Mouse (Mus musculus) limb, embryonic 15.5 days (tissue): ENCODE results near the gene Tbc1d10c. TPM values are rescaled to one million over a fixed set of nuclear protein-coding genes. Genes with fewer than 3 reads are reported as not detected.

ENCODE experiments used
- ATAC-seq: fragments of 200-750 bp; cut with Nextera tagmentation; 2 replicates; pipeline ENCODE4 v1.8.0; 2017; ENCODE audit warnings: low read depth, moderate TSS enrichment; ENCODE audit not compliant: insufficient number of reproducible peaks, low FRiP score, low TSS enrichment
- H3K27ac ChIP-seq: fragments of 300-500 bp; sonication (generic); 2 replicates; pipeline ENCODE4 v1.5.1; 2015; ENCODE audit warnings: moderate library complexity, mild to moderate bottlenecking, inconsistent platforms
- H3K27me3 ChIP-seq: fragments of 300-500 bp; sonication (generic); 2 replicates; pipeline ENCODE4 v1.6.1; 2015; ENCODE audit warnings: inconsistent platforms
- H3K36me3 ChIP-seq: fragments of 300-500 bp; sonication (generic); 2 replicates; pipeline ENCODE4 v1.6.1; 2015; ENCODE audit warnings: inconsistent platforms
- H3K4me1 ChIP-seq: fragments of 300-500 bp; sonication (generic); 2 replicates; pipeline ENCODE4 v1.6.1; 2015; ENCODE audit warnings: inconsistent platforms
- H3K4me2 ChIP-seq: fragments of 300-500 bp; sonication (generic); 2 replicates; pipeline ENCODE4 v1.6.1; 2015; ENCODE audit warnings: mild to moderate bottlenecking, inconsistent platforms
- H3K4me3 ChIP-seq: fragments of 300-500 bp; sonication (generic); 2 replicates; pipeline ENCODE4 v1.5.1; 2015; ENCODE audit warnings: mild to moderate bottlenecking, inconsistent platforms
- H3K9ac ChIP-seq: fragments of 300-500 bp; sonication (generic); 2 replicates; pipeline ENCODE4 v1.6.1; 2015; ENCODE audit warnings: inconsistent platforms
- H3K9me3 ChIP-seq: fragments of 300-500 bp; sonication (generic); 2 replicates; pipeline ENCODE4 v1.6.1; 2016; ENCODE audit warnings: inconsistent platforms
- WGBS: fragments of 180-500 bp; shearing (Covaris S2); methylation state at CpG from one replicate; pipeline ENCODE4 v1.1.7; 2015; 5-methylcytosine and 5-hydroxymethylcytosine counted together
- polyA plus RNA-seq: library from polyadenylated mRNA; unstranded; fragments of >200 nt; fragmentation: Nextera tagmentation; extraction: Ambion mirVana; gene quantifications from 2 replicates; pipeline ENCODE4 v1.2.1, GENCODE M21; 2015

Gene Tbc1d10c
- polyA plus RNA-seq, 1 experiment from 2014 or later: 4.5 TPM

- Histone ChIP-seq H3K9me3 (no peaks in the 10 kb centered on the region), H3K36me3 (no peaks in the 10 kb centered on the region), H3K9ac (peak overlapping the region; percentile 93), H3K27ac (peak overlapping the region; percentile 96), H3K4me3 (peak overlapping the region; percentile 91), H3K4me1 (peaks cover 71% of the 10 kb centered on the region), H3K27me3 (no peaks in the 10 kb centered on the region), H3K4me2 (peak overlapping the region; percentile 80)
- WGBS: under 1% methylated on average over 68 of the region's 81 CpGs
- ATAC-seq: 0 out of 2 replicates have a peak, but pooled peaks have one; percentile 11
Observed at GRCm38 (mm10) chr19:4214771-4215450, 23.8 kb upstream of the Tbc1d10c start.

- WGBS: under 1% methylated on average over 47 of the region's 49 CpGs
- Histone ChIP-seq H3K27me3 (no peaks in the 10 kb centered on the region), H3K9ac (peak within 1 kb of the TSS; percentile 93), H3K4me3 (peak within 1 kb of the TSS; percentile 91), H3K4me1 (peaks cover 64% of the 10 kb centered on the region), H3K4me2 (peak within 1 kb of the TSS; percentile 80), H3K9me3 (no peaks in the 10 kb centered on the region), H3K36me3 (no peaks in the 10 kb centered on the region), H3K27ac (peak within 1 kb of the TSS; percentile 96)
- 0 out of 2 replicates have a peak, but pooled peaks have one; percentile 32 for ATAC-seq
Observed at GRCm38 (mm10) chr19:4214071-4214770, 23.1 kb upstream of the Tbc1d10c start, which contains the start of the genes Clcf1 and AC109138.7. Gene Clcf1 (plus strand): TSS chr19:4214238. Gene AC109138.7 (plus strand): TSS chr19:4214357.

GRCm38 (mm10) chr19:4213524-4213974 is 22.5 kb upstream of the Tbc1d10c start:
- no peaks in the 10 kb centered on the region for H3K27me3 ChIP-seq
- peaks cover 62% of the 10 kb centered on the region for H3K4me1 ChIP-seq
- 13% methylated on average over 9 of the region's 9 CpGs for WGBS
- no peak overlapping the region for H3K9ac ChIP-seq
- no peaks in the 10 kb centered on the region for H3K9me3 ChIP-seq
- peak overlapping the region; percentile 91 for H3K4me3 ChIP-seq
- no peaks in the 10 kb centered on the region for H3K36me3 ChIP-seq
- ATAC-seq: no peak
- peak overlapping the region; percentile 96 for H3K27ac ChIP-seq
- H3K4me2 ChIP-seq: peak overlapping the region; percentile 80

- ATAC-seq: no peak
- H3K4me1 ChIP-seq: peaks cover 49% of the 10 kb centered on the region
- no peak overlapping the region for H3K4me2 ChIP-seq
- no peaks in the 10 kb centered on the region for H3K36me3 ChIP-seq
- peak overlapping the region; percentile 61 for H3K27ac ChIP-seq
- no peaks in the 10 kb centered on the region for H3K9me3 ChIP-seq
- no peaks in the 10 kb centered on the region for H3K27me3 ChIP-seq
- H3K4me3 ChIP-seq: no peak overlapping the region
- H3K9ac ChIP-seq: no peak overlapping the region
- 34% methylated on average over 4 of the region's 4 CpGs for WGBS
Observed at GRCm38 (mm10) chr19:4211891-4212588, 21.0 kb upstream of the Tbc1d10c start.

GRCm38 (mm10) chr19:4208563-4208962 is 17.5 kb upstream of the Tbc1d10c start:
- no peak for ATAC-seq
- Histone ChIP-seq H3K9ac (no peak overlapping the region), H3K4me2 (no peak overlapping the region), H3K9me3 (no peaks in the 10 kb centered on the region), H3K36me3 (no peaks in the 10 kb centered on the region), H3K27me3 (0 out of 2 replicates have a peak, but pooled peaks cover 2% of the 10 kb centered on the region), H3K4me1 (peaks cover 25% of the 10 kb centered on the region), H3K4me3 (no peak overlapping the region), H3K27ac (no peak overlapping the region)
- 78% methylated on average over 5 of the region's 5 CpGs for WGBS

GRCm38 (mm10) chr19:4206971-4207370 is 15.9 kb upstream of the Tbc1d10c start:
- 2% methylated on average over 2 of the region's 2 CpGs for WGBS
- 0 out of 2 replicates have a peak, but pooled peaks cover 2% of the 10 kb centered on the region for H3K27me3 ChIP-seq
- H3K9me3 ChIP-seq: no peaks in the 10 kb centered on the region
- no peak overlapping the region for H3K4me3 ChIP-seq
- H3K9ac ChIP-seq: no peak overlapping the region
- no peak overlapping the region for H3K27ac ChIP-seq
- peaks cover 16% of the 10 kb centered on the region for H3K4me1 ChIP-seq
- ATAC-seq: no peak; the same call in 1 of the 2 replicates
- H3K4me2 ChIP-seq: no peak overlapping the region
- no peaks in the 10 kb centered on the region for H3K36me3 ChIP-seq

- Histone ChIP-seq H3K4me1 (peaks cover 23% of the 10 kb centered on the region), H3K36me3 (no peaks in the 10 kb centered on the region), H3K9ac (no peak overlapping the region), H3K4me3 (no peak overlapping the region), H3K27me3 (0 out of 2 replicates have a peak, but pooled peaks cover 2% of the 10 kb centered on the region), H3K9me3 (no peaks in the 10 kb centered on the region), H3K27ac (no peak overlapping the region), H3K4me2 (no peak overlapping the region)
- ATAC-seq: no peak
- WGBS: 61% methylated on average over 4 of the region's 4 CpGs
Observed at GRCm38 (mm10) chr19:4204889-4205288, 13.8 kb upstream of the Tbc1d10c start.

GRCm38 (mm10) chr19:4203604-4204326 is 12.7 kb upstream of the Tbc1d10c start:
- 57% methylated on average over 13 of the region's 13 CpGs for WGBS
- Histone ChIP-seq H3K27me3 (0 out of 2 replicates have a peak, but pooled peaks cover 2% of the 10 kb centered on the region), H3K4me3 (no peak overlapping the region), H3K36me3 (peaks cover 8% of the 10 kb centered on the region), H3K27ac (no peak overlapping the region), H3K4me2 (no peak overlapping the region), H3K4me1 (peaks cover 24% of the 10 kb centered on the region), H3K9ac (no peak overlapping the region), H3K9me3 (no peaks in the 10 kb centered on the region)
- ATAC-seq: no peak

GRCm38 (mm10) chr19:4203148-4203547 is 12.1 kb upstream of the Tbc1d10c start:
- 65% methylated on average over 3 of the region's 3 CpGs for WGBS
- Histone ChIP-seq H3K27ac (no peak overlapping the region), H3K36me3 (peaks cover 13% of the 10 kb centered on the region), H3K4me2 (no peak overlapping the region), H3K27me3 (0 out of 2 replicates have a peak, but pooled peaks cover 2% of the 10 kb centered on the region), H3K9ac (no peak overlapping the region), H3K9me3 (no peaks in the 10 kb centered on the region), H3K4me1 (peaks cover 24% of the 10 kb centered on the region), H3K4me3 (no peak overlapping the region)
- ATAC-seq: no peak

GRCm38 (mm10) chr19:4202149-4202548 is 11.1 kb upstream of the Tbc1d10c start:
- no peak for ATAC-seq
- Histone ChIP-seq H3K27me3 (0 out of 2 replicates have a peak, but pooled peaks cover 2% of the 10 kb centered on the region), H3K9me3 (no peaks in the 10 kb centered on the region), H3K9ac (peak overlapping the region; percentile 60), H3K4me2 (peak overlapping the region; percentile 88), H3K4me1 (peaks cover 28% of the 10 kb centered on the region), H3K27ac (peak overlapping the region; percentile 51; the same call in 1 of the 2 replicates), H3K4me3 (peak overlapping the region; percentile 59), H3K36me3 (peaks cover 21% of the 10 kb centered on the region)
- 25% methylated on average over 7 of the region's 7 CpGs for WGBS
